Mouse (Mus musculus): ENCODE data around the gene Ddx17. TPM values are rescaled to one million over a fixed set of nuclear protein-coding genes. Genes with fewer than 3 reads are reported as not detected.
A peak's percentile ranks its signal among the peaks of the same experiment; 100 is the strongest.

Ddx17 gene
- polyA plus RNA-seq, 1 experiment from 2014 or later: 57.6 TPM

DNA sequence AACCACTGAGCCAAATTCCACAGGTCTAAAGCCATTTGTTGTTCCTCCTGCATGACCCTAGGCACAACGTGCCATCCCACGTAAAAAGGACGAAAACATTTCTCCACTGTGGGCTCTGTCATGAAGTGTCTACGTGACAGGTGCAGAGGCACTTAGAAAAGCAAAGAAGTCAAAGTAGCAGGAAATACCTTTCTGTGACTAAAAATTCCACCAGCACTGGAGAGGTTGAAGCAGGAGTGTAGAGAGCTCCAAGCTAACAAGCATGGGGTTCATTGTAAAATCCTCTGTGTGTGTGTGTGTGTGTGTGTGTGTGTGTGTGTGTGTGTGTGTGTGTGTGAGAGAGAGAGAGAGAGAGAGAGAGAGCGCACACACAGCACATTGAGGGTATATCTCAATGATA lies 6.0 kb upstream of the Ddx17 start:
- no peak for ATAC-seq (ENCODE audit: insufficient number of reproducible peaks, insufficient read depth, low FRiP score, low read depth)
- no peaks in the 10 kb centered on the region for H3K27me3 ChIP-seq (ENCODE audit: control insufficient read depth, insufficient read depth, low read length)
- no peaks in the 10 kb centered on the region for H3K9me3 ChIP-seq (ENCODE audit: control insufficient read depth, low read length)
- H3K27ac ChIP-seq (replicated peaks in 1 of 2; ENCODE audit: control insufficient read depth in 1 of 2, insufficient read depth in 1 of 2, low read depth in 2 of 2, low read length in 2 of 2): no peak overlapping the region
- H3K4me2 ChIP-seq (ENCODE audit: low read length): no peak overlapping the region
- H3K4me1 ChIP-seq (ENCODE audit: control insufficient read depth in 2 of 2, insufficient read depth in 2 of 2, low read length in 2 of 2): no peaks in the 10 kb centered on the region
- no peaks in the 10 kb centered on the region for H3K36me3 ChIP-seq (ENCODE audit: control insufficient read depth, insufficient read depth, low read length)
- H3K9ac ChIP-seq (ENCODE audit: low read length): no peak overlapping the region
- WGBS: 55% methylated on average over 5 of the region's 5 CpGs
- H3K4me3 ChIP-seq (ENCODE audit: control insufficient read depth in 1 of 2, insufficient read depth in 1 of 2, low read depth in 1 of 2, low read length in 2 of 2): no peak overlapping the region

DNA sequence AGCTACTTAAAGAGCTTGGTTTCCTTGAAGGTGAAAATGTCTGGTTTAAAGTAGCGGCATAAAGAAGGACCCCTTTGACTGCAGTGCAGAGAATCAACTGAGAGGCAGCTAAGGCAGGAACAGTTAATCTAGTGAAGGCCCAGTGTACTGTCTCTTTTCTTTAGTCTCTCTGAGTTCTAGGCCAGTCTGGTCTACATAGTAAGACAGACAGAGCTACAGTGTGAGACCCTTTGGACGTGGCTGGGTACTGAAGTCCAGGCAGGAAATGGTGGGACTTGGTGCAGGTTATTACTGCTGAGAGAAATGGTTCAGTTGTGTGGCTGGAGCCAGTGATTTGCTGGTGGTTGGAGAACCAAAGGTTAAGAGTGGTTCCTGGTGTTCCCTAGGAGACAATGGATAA lies 1.7 kb upstream of the Ddx17 start:
- no peak overlapping the region for H3K4me2 ChIP-seq (ENCODE audit: low read length)
- H3K27me3 ChIP-seq (ENCODE audit: control insufficient read depth, insufficient read depth, low read length): no peaks in the 10 kb centered on the region
- H3K4me3 ChIP-seq (ENCODE audit: control insufficient read depth in 1 of 2, insufficient read depth in 1 of 2, low read depth in 1 of 2, low read length in 2 of 2): no peak overlapping the region
- H3K9me3 ChIP-seq (ENCODE audit: control insufficient read depth, low read length): no peaks in the 10 kb centered on the region
- 92% methylated on average over 2 of the region's 2 CpGs for WGBS
- H3K4me1 ChIP-seq (ENCODE audit: control insufficient read depth in 2 of 2, insufficient read depth in 2 of 2, low read length in 2 of 2): peaks cover 7 to 18% of the 10 kb centered on the region in 2 experiments
- ATAC-seq (ENCODE audit: insufficient number of reproducible peaks, insufficient read depth, low FRiP score, low read depth): no peak
- no peak overlapping the region for H3K27ac ChIP-seq (replicated peaks in 1 of 2; ENCODE audit: control insufficient read depth in 1 of 2, insufficient read depth in 1 of 2, low read depth in 2 of 2, low read length in 2 of 2)
- peaks cover 12% of the 10 kb centered on the region for H3K36me3 ChIP-seq (ENCODE audit: control insufficient read depth, insufficient read depth, low read length)
- no peak overlapping the region for H3K9ac ChIP-seq (ENCODE audit: low read length)

DNA sequence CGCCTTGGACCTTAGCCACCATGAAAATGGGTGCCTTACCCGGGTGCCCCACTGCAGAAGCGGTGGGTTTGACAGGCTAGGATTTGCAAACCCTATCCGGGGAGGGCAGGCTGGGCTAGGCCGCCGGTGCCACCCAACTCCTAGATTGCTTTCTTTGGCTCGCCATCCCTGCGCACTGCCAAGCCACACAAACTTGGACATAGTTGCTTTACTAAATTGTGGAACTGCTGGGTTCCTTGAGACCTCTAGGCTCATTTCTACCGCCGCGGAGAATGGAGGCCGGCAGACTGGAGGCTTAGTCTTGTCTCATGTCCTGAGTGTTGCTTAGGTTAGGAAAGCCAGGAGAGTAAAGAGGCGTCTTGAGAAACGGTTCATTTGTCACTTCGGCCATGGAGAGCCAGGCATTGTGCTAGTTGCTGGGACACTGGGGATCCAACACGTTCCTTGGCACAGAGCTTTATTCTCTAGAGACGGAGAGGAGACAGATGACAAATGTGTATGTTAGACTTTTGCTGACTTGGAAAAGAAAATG lies 814 bp upstream of the Ddx17 start:
- Histone ChIP-seq H3K27ac (replicated peaks in 1 of 2; ENCODE audit: control insufficient read depth in 1 of 2, insufficient read depth in 1 of 2, low read depth in 2 of 2, low read length in 2 of 2) (peak overlapping the region; percentile 97 to 99), H3K9ac (ENCODE audit: low read length) (peak overlapping the region; percentile 75), H3K4me3 (ENCODE audit: control insufficient read depth in 1 of 2, insufficient read depth in 1 of 2, low read depth in 1 of 2, low read length in 2 of 2) (peak overlapping the region; percentile 97), H3K4me2 (ENCODE audit: low read length) (peak overlapping the region; percentile 73), H3K36me3 (ENCODE audit: control insufficient read depth, insufficient read depth, low read length) (peaks cover 21% of the 10 kb centered on the region), H3K27me3 (ENCODE audit: control insufficient read depth, insufficient read depth, low read length) (no peaks in the 10 kb centered on the region), H3K9me3 (ENCODE audit: control insufficient read depth, low read length) (no peaks in the 10 kb centered on the region), H3K4me1 (ENCODE audit: control insufficient read depth in 2 of 2, insufficient read depth in 2 of 2, low read length in 2 of 2) (peaks cover 7 to 18% of the 10 kb centered on the region in 2 experiments)
- 72% methylated on average over 17 of the region's 17 CpGs for WGBS
- no peak for ATAC-seq (ENCODE audit: insufficient number of reproducible peaks, insufficient read depth, low FRiP score, low read depth)

DNA sequence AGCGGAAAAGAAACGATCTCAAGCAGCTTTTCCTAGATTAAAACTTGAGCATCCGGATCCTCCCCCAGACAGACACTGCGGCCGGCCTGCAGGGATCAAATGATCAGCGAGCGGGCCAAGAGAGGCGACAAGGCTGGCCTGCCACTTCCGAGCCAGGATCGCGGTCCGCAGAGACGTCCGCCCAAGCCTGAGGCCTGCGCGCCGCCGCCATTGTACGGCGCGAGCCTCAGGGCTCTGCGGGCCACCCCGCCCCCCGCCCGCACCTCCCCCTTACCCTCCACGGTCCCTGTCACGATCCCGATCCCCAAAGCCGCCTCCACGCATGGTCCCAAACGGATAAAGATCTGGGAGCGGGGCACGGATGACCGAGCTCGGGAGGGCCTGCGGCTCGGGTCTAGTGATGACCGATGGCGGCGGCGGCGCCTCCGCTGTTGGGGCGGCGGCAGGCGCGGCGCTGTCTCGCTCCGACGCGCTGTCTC lies 581 bp downstream of the Ddx17 start:
- H3K4me3 ChIP-seq (ENCODE audit: control insufficient read depth in 1 of 2, insufficient read depth in 1 of 2, low read depth in 1 of 2, low read length in 2 of 2): peak overlapping the region; percentile 97
- H3K9me3 ChIP-seq (ENCODE audit: control insufficient read depth, low read length): no peaks in the 10 kb centered on the region
- H3K4me1 ChIP-seq (ENCODE audit: control insufficient read depth in 2 of 2, insufficient read depth in 2 of 2, low read length in 2 of 2): peaks cover 7 to 18% of the 10 kb centered on the region in 2 experiments
- H3K27me3 ChIP-seq (ENCODE audit: control insufficient read depth, insufficient read depth, low read length): no peaks in the 10 kb centered on the region
- H3K4me2 ChIP-seq (ENCODE audit: low read length): peak overlapping the region; percentile 79
- peak overlapping the region; percentile 98 to 99 for H3K27ac ChIP-seq (replicated peaks in 1 of 2; ENCODE audit: control insufficient read depth in 1 of 2, insufficient read depth in 1 of 2, low read depth in 2 of 2, low read length in 2 of 2)
- ATAC-seq (ENCODE audit: insufficient number of reproducible peaks, insufficient read depth, low FRiP score, low read depth): peak; percentile 58
- peak overlapping the region; percentile 99 for H3K9ac ChIP-seq (ENCODE audit: low read length)
- H3K36me3 ChIP-seq (ENCODE audit: control insufficient read depth, insufficient read depth, low read length): peaks cover 34% of the 10 kb centered on the region
- under 1% methylated on average over 52 of the region's 52 CpGs for WGBS

DNA sequence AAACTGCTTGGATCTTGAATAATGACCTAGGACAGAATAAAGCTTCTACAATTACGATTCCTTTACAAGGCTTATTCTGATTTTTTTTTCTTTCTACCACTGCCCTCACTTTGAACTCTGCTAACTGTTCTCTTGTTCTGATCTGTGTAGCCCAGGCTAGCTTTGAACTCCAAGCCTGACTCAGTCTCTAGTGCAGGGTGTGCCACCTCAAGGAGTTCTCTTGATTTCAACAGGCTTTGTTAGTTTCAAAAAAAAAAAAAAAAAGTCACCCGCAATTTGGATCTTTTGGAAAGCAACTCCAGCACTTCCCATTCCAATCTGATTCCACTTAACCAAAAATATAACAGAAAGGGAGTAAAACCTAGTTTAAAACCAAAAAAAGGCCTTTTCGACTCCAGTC lies 1.0 kb downstream of the Ddx17 start:
- 4% methylated on average over 3 of the region's 3 CpGs for WGBS
- ATAC-seq (ENCODE audit: insufficient number of reproducible peaks, insufficient read depth, low FRiP score, low read depth): no peak

DNA sequence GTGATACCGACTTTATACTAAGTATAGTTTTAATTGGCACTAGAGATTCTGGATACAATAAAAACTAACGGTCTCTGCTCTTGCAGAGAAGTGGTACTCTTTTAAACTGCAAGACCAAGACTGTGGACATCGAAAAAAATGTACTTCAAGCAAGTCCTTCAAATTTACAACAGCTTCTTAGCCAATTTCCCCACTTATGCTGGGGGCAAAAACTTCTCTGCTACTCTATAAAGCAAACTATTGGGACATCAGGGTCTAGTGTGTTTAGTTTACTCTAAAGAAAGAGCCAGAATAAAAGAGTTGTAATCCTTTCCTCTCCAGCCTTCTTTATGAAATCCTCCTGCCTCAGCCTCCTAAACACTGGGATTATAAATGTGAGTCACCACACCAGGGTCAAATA lies 2.6 kb downstream of the Ddx17 start:
- Histone ChIP-seq H3K9me3 (ENCODE audit: control insufficient read depth, low read length) (no peaks in the 10 kb centered on the region), H3K4me2 (ENCODE audit: low read length) (peak overlapping the region; percentile 79), H3K9ac (ENCODE audit: low read length) (no peak overlapping the region), H3K36me3 (ENCODE audit: control insufficient read depth, insufficient read depth, low read length) (peaks cover 54% of the 10 kb centered on the region), H3K27ac (replicated peaks in 1 of 2; ENCODE audit: control insufficient read depth in 1 of 2, insufficient read depth in 1 of 2, low read depth in 2 of 2, low read length in 2 of 2) (no peak overlapping the region), H3K27me3 (ENCODE audit: control insufficient read depth, insufficient read depth, low read length) (no peaks in the 10 kb centered on the region), H3K4me3 (ENCODE audit: control insufficient read depth in 1 of 2, insufficient read depth in 1 of 2, low read depth in 1 of 2, low read length in 2 of 2) (peak overlapping the region in 1 of 2 experiments; percentile 97; a peak in 1 of 4 replicates), H3K4me1 (ENCODE audit: control insufficient read depth in 2 of 2, insufficient read depth in 2 of 2, low read length in 2 of 2) (peaks cover 7 to 18% of the 10 kb centered on the region in 2 experiments)
- 85% methylated on average over 3 of the region's 3 CpGs for WGBS
- ATAC-seq (ENCODE audit: insufficient number of reproducible peaks, insufficient read depth, low FRiP score, low read depth): no peak

More for the DNA sequence above, 1.0 kb downstream of the Ddx17 start:
- H3K4me3 ChIP-seq (ENCODE audit: control insufficient read depth in 1 of 2, insufficient read depth in 1 of 2, low read depth in 1 of 2, low read length in 2 of 2): peak overlapping the region; percentile 97
- H3K36me3 ChIP-seq (ENCODE audit: control insufficient read depth, insufficient read depth, low read length): peaks cover 38% of the 10 kb centered on the region
- peak overlapping the region; percentile 79 for H3K4me2 ChIP-seq (ENCODE audit: low read length)
- no peaks in the 10 kb centered on the region for H3K9me3 ChIP-seq (ENCODE audit: control insufficient read depth, low read length)
- H3K27ac ChIP-seq (replicated peaks in 1 of 2; ENCODE audit: control insufficient read depth in 1 of 2, insufficient read depth in 1 of 2, low read depth in 2 of 2, low read length in 2 of 2): peak overlapping the region; percentile 98 to 99
- peaks cover 7 to 18% of the 10 kb centered on the region in 2 experiments for H3K4me1 ChIP-seq (ENCODE audit: control insufficient read depth in 2 of 2, insufficient read depth in 2 of 2, low read length in 2 of 2)
- peak overlapping the region; percentile 99 for H3K9ac ChIP-seq (ENCODE audit: low read length)
- no peaks in the 10 kb centered on the region for H3K27me3 ChIP-seq (ENCODE audit: control insufficient read depth, insufficient read depth, low read length)

DNA sequence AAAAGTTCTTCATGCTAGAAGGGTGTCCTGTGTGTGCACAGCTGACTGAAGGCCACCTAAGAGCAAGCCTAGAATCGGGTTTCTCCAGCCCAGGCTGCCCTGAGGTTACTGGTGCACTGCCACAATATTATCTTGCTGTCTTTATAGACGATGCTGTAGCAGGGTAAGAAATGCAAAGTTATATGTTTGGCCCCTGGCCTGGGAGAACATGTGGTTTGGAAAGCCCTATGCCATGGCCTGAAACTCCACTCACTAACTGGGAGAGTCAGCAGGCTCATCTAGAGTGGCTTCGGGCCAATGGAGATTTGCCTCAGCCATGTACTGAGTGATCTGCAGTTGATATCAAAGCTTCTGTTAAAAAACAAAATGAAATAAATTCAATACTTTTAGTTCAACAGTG lies 12.7 kb downstream of the Ddx17 start:
- H3K36me3 ChIP-seq (ENCODE audit: control insufficient read depth, insufficient read depth, low read length): peaks cover 100% of the 10 kb centered on the region
- no peaks in the 10 kb centered on the region for H3K9me3 ChIP-seq (ENCODE audit: control insufficient read depth, low read length)
- WGBS: 88% methylated on average over 3 of the region's 3 CpGs
- no peak for ATAC-seq (ENCODE audit: insufficient number of reproducible peaks, insufficient read depth, low FRiP score, low read depth)
- no peaks in the 10 kb centered on the region for H3K27me3 ChIP-seq (ENCODE audit: control insufficient read depth, insufficient read depth, low read length)
- H3K27ac ChIP-seq (replicated peaks in 1 of 2; ENCODE audit: control insufficient read depth in 1 of 2, insufficient read depth in 1 of 2, low read depth in 2 of 2, low read length in 2 of 2): no peak overlapping the region; a peak in 1 of 4 replicates
- H3K4me1 ChIP-seq (ENCODE audit: control insufficient read depth in 2 of 2, insufficient read depth in 2 of 2, low read length in 2 of 2): no peaks in the 10 kb centered on the region
- no peak overlapping the region for H3K4me2 ChIP-seq (ENCODE audit: low read length)
- H3K9ac ChIP-seq (ENCODE audit: low read length): no peak overlapping the region
- H3K4me3 ChIP-seq (ENCODE audit: control insufficient read depth in 1 of 2, insufficient read depth in 1 of 2, low read depth in 1 of 2, low read length in 2 of 2): no peak overlapping the region

DNA sequence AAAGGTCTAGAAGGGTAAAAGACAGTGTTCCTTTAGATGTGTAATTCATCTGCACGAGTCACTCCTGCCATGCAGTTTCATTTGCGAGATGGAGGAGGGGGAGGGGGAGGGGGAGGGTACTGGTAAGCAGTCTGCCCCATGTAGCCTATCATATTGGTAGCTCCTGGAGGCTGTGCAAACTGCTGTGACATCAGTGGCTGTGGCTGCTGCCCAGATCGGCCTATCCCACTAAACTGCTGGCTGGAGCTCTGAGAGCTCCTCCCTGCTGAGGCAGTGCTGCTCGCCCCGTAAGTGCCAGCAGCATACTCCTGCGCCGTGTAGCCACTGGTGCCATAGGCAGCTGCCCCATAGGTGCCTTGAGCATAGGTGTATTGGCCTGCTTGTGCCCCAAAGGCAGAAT lies 16.6 kb downstream of the Ddx17 start:
- Histone ChIP-seq H3K36me3 (ENCODE audit: control insufficient read depth, insufficient read depth, low read length) (peaks cover 98% of the 10 kb centered on the region), H3K4me3 (ENCODE audit: control insufficient read depth in 1 of 2, insufficient read depth in 1 of 2, low read depth in 1 of 2, low read length in 2 of 2) (no peak overlapping the region), H3K9me3 (ENCODE audit: control insufficient read depth, low read length) (no peaks in the 10 kb centered on the region), H3K9ac (ENCODE audit: low read length) (no peak overlapping the region), H3K4me1 (ENCODE audit: control insufficient read depth in 2 of 2, insufficient read depth in 2 of 2, low read length in 2 of 2) (no peaks in the 10 kb centered on the region), H3K27ac (replicated peaks in 1 of 2; ENCODE audit: control insufficient read depth in 1 of 2, insufficient read depth in 1 of 2, low read depth in 2 of 2, low read length in 2 of 2) (no peak overlapping the region), H3K27me3 (ENCODE audit: control insufficient read depth, insufficient read depth, low read length) (no peaks in the 10 kb centered on the region), H3K4me2 (ENCODE audit: low read length) (no peak overlapping the region)
- ATAC-seq (ENCODE audit: insufficient number of reproducible peaks, insufficient read depth, low FRiP score, low read depth): no peak
- WGBS: 69% methylated on average over 7 of the region's 7 CpGs
